Mouse (Mus musculus): Measurements from ENCODE around the gene Ghr. TPM values are rescaled to one million over a fixed set of nuclear protein-coding genes. Genes with fewer than 3 reads are reported as not detected.

Gene Ghr
- polyA plus RNA-seq, 1 experiment from 2014 or later = 72.0 TPM

GRCm38 (mm10) chr15:3300361-3301100 is 282.8 kb downstream of the Ghr start:
- Histone ChIP-seq H3K36me3 (no peaks in the 10 kb centered on the region), H3K9me3 (replicated peaks) (no peaks in the 10 kb centered on the region), H3K9ac (no peak overlapping the region), H3K4me2 (no peak overlapping the region), H3K4me3 (replicated peaks) (no peak overlapping the region), H3K4me1 (no peaks in the 10 kb centered on the region), H3K27me3 (no peaks in the 10 kb centered on the region), H3K27ac (no peak overlapping the region)
- no peak for ATAC-seq (replicated peaks; ENCODE audit: low FRiP score)
- 64% methylated on average over 4 of the region's 4 CpGs for whole genome bisulfite sequencing

- no peak overlapping the region for H3K4me2 ChIP-seq
These were observed 285.7 kb downstream of the Ghr start for GRCm38 (mm10) chr15:3297615-3298014.

GRCm38 (mm10) chr15:3295986-3296385 is 287.3 kb downstream of the Ghr start:
- H3K27ac ChIP-seq = no peak overlapping the region
- no peaks in the 10 kb centered on the region for H3K36me3 ChIP-seq
- H3K9me3 ChIP-seq (replicated peaks) = no peaks in the 10 kb centered on the region
- 75% methylated on average over 1 of the region's 1 CpGs for WGBS
- no peak overlapping the region for H3K4me2 ChIP-seq
- H3K9ac ChIP-seq = no peak overlapping the region
- no peak for ATAC-seq (replicated peaks; ENCODE audit: low FRiP score)
- no peaks in the 10 kb centered on the region for H3K4me1 ChIP-seq
- H3K4me3 ChIP-seq (replicated peaks) = no peak overlapping the region
- H3K27me3 ChIP-seq = no peaks in the 10 kb centered on the region

More at GRCm38 (mm10) chr15:3297615-3298014, 285.7 kb downstream of the Ghr start:
- Histone ChIP-seq H3K9me3 (replicated peaks) (no peaks in the 10 kb centered on the region), H3K9ac (no peak overlapping the region), H3K4me1 (no peaks in the 10 kb centered on the region), H3K27ac (no peak overlapping the region), H3K27me3 (no peaks in the 10 kb centered on the region), H3K4me3 (replicated peaks) (no peak overlapping the region), H3K36me3 (no peaks in the 10 kb centered on the region)
- WGBS = 75% methylated on average over 8 of the region's 8 CpGs
- ATAC-seq (replicated peaks; ENCODE audit: low FRiP score) = no peak

- no peaks in the 10 kb centered on the region for H3K36me3 ChIP-seq
- 68% methylated on average over 1 of the region's 1 CpGs for WGBS
- H3K4me3 ChIP-seq (replicated peaks) = no peak overlapping the region
- no peak overlapping the region for H3K9ac ChIP-seq
- no peak overlapping the region for H3K4me2 ChIP-seq
- no peak overlapping the region for H3K27ac ChIP-seq
- ATAC-seq (replicated peaks; ENCODE audit: low FRiP score) = no peak
- H3K27me3 ChIP-seq = no peaks in the 10 kb centered on the region
- H3K9me3 ChIP-seq (replicated peaks) = no peaks in the 10 kb centered on the region
- H3K4me1 ChIP-seq = no peaks in the 10 kb centered on the region
These were observed 289.8 kb downstream of the Ghr start for GRCm38 (mm10) chr15:3293477-3293876.

GRCm38 (mm10) chr15:3290435-3290834 is 292.9 kb downstream of the Ghr start:
- Histone ChIP-seq H3K27ac (no peak overlapping the region), H3K4me3 (replicated peaks) (no peak overlapping the region), H3K4me2 (no peak overlapping the region), H3K9ac (no peak overlapping the region), H3K27me3 (no peaks in the 10 kb centered on the region), H3K4me1 (no peaks in the 10 kb centered on the region), H3K9me3 (replicated peaks) (no peaks in the 10 kb centered on the region), H3K36me3 (no peaks in the 10 kb centered on the region)
- ATAC-seq (replicated peaks; ENCODE audit: low FRiP score) = no peak
- WGBS = 86% methylated on average over 3 of the region's 3 CpGs

- Histone ChIP-seq H3K36me3 (no peaks in the 10 kb centered on the region), H3K4me3 (replicated peaks) (no peak overlapping the region)
- no peak for ATAC-seq (replicated peaks; ENCODE audit: low FRiP score)
These were observed 297.3 kb downstream of the Ghr start for GRCm38 (mm10) chr15:3286032-3286431.

GRCm38 (mm10) chr15:3281737-3282136 is 301.6 kb downstream of the Ghr start:
- no peak overlapping the region for H3K9ac ChIP-seq
- no peak for ATAC-seq (replicated peaks; ENCODE audit: low FRiP score)
- no peaks in the 10 kb centered on the region for H3K27me3 ChIP-seq
- H3K27ac ChIP-seq = no peak overlapping the region
- WGBS = 95% methylated on average over 1 of the region's 1 CpGs
- H3K36me3 ChIP-seq = peaks cover 22% of the 10 kb centered on the region
- H3K9me3 ChIP-seq (replicated peaks) = no peaks in the 10 kb centered on the region
- H3K4me2 ChIP-seq = no peak overlapping the region
- H3K4me3 ChIP-seq (replicated peaks) = no peak overlapping the region
- no peaks in the 10 kb centered on the region for H3K4me1 ChIP-seq

More at GRCm38 (mm10) chr15:3286032-3286431, 297.3 kb downstream of the Ghr start:
- no peaks in the 10 kb centered on the region for H3K9me3 ChIP-seq (replicated peaks)
- no peak overlapping the region for H3K9ac ChIP-seq
- no peaks in the 10 kb centered on the region for H3K4me1 ChIP-seq
- no peak overlapping the region for H3K27ac ChIP-seq
- no peaks in the 10 kb centered on the region for H3K27me3 ChIP-seq
- H3K4me2 ChIP-seq = no peak overlapping the region

- ATAC-seq (replicated peaks; ENCODE audit: low FRiP score) = no peak
- H3K9me3 ChIP-seq (replicated peaks) = no peaks in the 10 kb centered on the region
- H3K27ac ChIP-seq = no peak overlapping the region
- H3K4me1 ChIP-seq = no peaks in the 10 kb centered on the region
- H3K4me3 ChIP-seq (replicated peaks) = no peak overlapping the region
- H3K9ac ChIP-seq = no peak overlapping the region
- peaks cover 25% of the 10 kb centered on the region for H3K36me3 ChIP-seq
- no peaks in the 10 kb centered on the region for H3K27me3 ChIP-seq
- no peak overlapping the region for H3K4me2 ChIP-seq
These were observed 302.1 kb downstream of the Ghr start for GRCm38 (mm10) chr15:3281216-3281615.

- H3K4me3 ChIP-seq (replicated peaks) = no peak overlapping the region
- H3K9ac ChIP-seq = no peak overlapping the region
- no peak overlapping the region for H3K4me2 ChIP-seq
- H3K9me3 ChIP-seq (replicated peaks) = no peaks in the 10 kb centered on the region
- ATAC-seq (replicated peaks; ENCODE audit: low FRiP score) = no peak
- WGBS = 87% methylated on average over 7 of the region's 7 CpGs
- H3K36me3 ChIP-seq = peaks cover 31% of the 10 kb centered on the region
- H3K27me3 ChIP-seq = no peaks in the 10 kb centered on the region
- no peaks in the 10 kb centered on the region for H3K4me1 ChIP-seq
- no peak overlapping the region for H3K27ac ChIP-seq
These were observed 304.1 kb downstream of the Ghr start for GRCm38 (mm10) chr15:3279242-3279641.

GRCm38 (mm10) chr15:3277391-3277790 is 305.9 kb downstream of the Ghr start:
- no peak overlapping the region for H3K27ac ChIP-seq
- no peak overlapping the region for H3K4me2 ChIP-seq
- no peak overlapping the region for H3K4me3 ChIP-seq (replicated peaks)
- 80% methylated on average over 2 of the region's 2 CpGs for WGBS
- no peaks in the 10 kb centered on the region for H3K27me3 ChIP-seq
- no peaks in the 10 kb centered on the region for H3K4me1 ChIP-seq
- peaks cover 31% of the 10 kb centered on the region for H3K36me3 ChIP-seq
- no peak overlapping the region for H3K9ac ChIP-seq
- H3K9me3 ChIP-seq (replicated peaks) = no peaks in the 10 kb centered on the region
- ATAC-seq (replicated peaks; ENCODE audit: low FRiP score) = no peak

- no peak for ATAC-seq (replicated peaks; ENCODE audit: low FRiP score)
- Histone ChIP-seq H3K9ac (no peak overlapping the region), H3K4me3 (replicated peaks) (no peak overlapping the region), H3K4me1 (peaks cover 12% of the 10 kb centered on the region), H3K4me2 (0 out of 2 replicates have a peak overlapping the region, but pooled peaks have one; percentile 19), H3K27me3 (no peaks in the 10 kb centered on the region), H3K9me3 (replicated peaks) (no peaks in the 10 kb centered on the region), H3K36me3 (peaks cover 19% of the 10 kb centered on the region), H3K27ac (no peak overlapping the region)
- 76% methylated on average over 1 of the region's 1 CpGs for WGBS
These were observed 310.1 kb downstream of the Ghr start for GRCm38 (mm10) chr15:3273191-3273590.

GRCm38 (mm10) chr15:3271216-3271615 is 312.1 kb downstream of the Ghr start:
- WGBS = 31% methylated on average over 6 of the region's 6 CpGs
- Histone ChIP-seq H3K4me3 (replicated peaks) (peak overlapping the region; percentile 45), H3K4me1 (peaks cover 12% of the 10 kb centered on the region), H3K9me3 (replicated peaks) (no peaks in the 10 kb centered on the region), H3K9ac (0 out of 2 replicates have a peak overlapping the region, but pooled peaks have one; percentile 38), H3K4me2 (peak overlapping the region; percentile 56), H3K36me3 (peaks cover 7% of the 10 kb centered on the region), H3K27ac (peak overlapping the region; percentile 96), H3K27me3 (no peaks in the 10 kb centered on the region)
- peak; percentile 47 for ATAC-seq (replicated peaks; ENCODE audit: low FRiP score)

- Histone ChIP-seq H3K36me3 (peaks cover 2% of the 10 kb centered on the region), H3K9me3 (replicated peaks) (no peaks in the 10 kb centered on the region), H3K9ac (peak overlapping the region; percentile 43; the same call in 1 of the 2 replicates), H3K27me3 (no peaks in the 10 kb centered on the region), H3K27ac (peak overlapping the region; percentile 96), H3K4me1 (peaks cover 12% of the 10 kb centered on the region), H3K4me3 (replicated peaks) (peak overlapping the region; percentile 45), H3K4me2 (peak overlapping the region; percentile 56)
- 1% methylated on average over 12 of the region's 12 CpGs for WGBS
- ATAC-seq (replicated peaks; ENCODE audit: low FRiP score) = peak; percentile 94
These were observed 312.6 kb downstream of the Ghr start for GRCm38 (mm10) chr15:3270646-3271077.

Data from kidney, embryonic 15.5 days (tissue).